Mouse (Mus musculus) forelimb bud, embryonic 11.5 days (tissue): ENCODE data around the gene Btbd35f24.
"Not testable (repeated sequence)": the region's sequence is repeated elsewhere in the genome, so short reads cannot be mapped to it uniquely, and the experiment has no call there.

ENCODE experiments used
- DNase-seq: peaks from one replicate; pipeline ENCODE4 v3.0.0-alpha.2; 2012; ENCODE audit warnings: low read depth, low spot score

Btbd35f24 gene

DNA sequence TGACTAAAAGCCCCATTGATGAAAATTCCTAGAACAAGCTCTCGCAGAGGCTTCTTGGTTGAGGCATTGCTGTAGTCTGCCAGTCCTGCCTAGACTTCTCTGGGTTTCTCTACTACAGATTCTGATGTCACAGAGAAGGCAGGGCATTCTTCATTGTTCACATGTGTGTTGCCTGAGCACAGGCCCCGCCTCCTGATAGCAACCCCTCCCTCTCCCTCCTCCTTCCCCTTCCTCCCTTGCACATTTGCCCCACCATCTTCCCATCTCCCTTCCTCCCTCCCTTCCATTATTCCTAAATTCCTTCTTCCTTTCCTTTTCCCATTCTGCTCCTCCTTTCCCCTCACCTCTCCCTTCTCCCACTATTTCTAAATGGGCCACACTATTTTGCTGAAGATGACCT is at the start of gene Btbd35f24:
Gene Btbd35f24, minus strand, starts transcription at position 101 of the 400 bp plus-strand sequence.
- DNase-seq: not testable (repeated sequence)
